Mouse (Mus musculus): Measurements from ENCODE around the gene Mcf2l.

GRCm38 (mm10) chr8:12889046-12889598, 15.5 kb downstream of the Mcf2l start:
- TF ChIP-seq CTCF (IDR thresholded peaks at IDR 0.05; ENCODE audit: low read depth, low read length) (no peak), GATA1 (IDR thresholded peaks at IDR 0.05; ENCODE audit: borderline replicate concordance, low read length) (no peak), TAL1 (conservative IDR thresholded peaks at IDR 0.05; ENCODE audit: low read depth, low read length) (no peak), GATA2 (IDR thresholded peaks at IDR 0.05; ENCODE audit: borderline replicate concordance, low read depth, low read length) (no peak), POLR2AphosphoS5 (IDR thresholded peaks at IDR 0.05; ENCODE audit: insufficient replicate concordance, low read depth, low read length) (no peak)

Data from G1E (cell line).